Mouse (Mus musculus) spleen, postnatal 10 days (tissue): ENCODE data around the gene Mrtfa.

Experiments
- DNase-seq, 2 experiments: peaks; one replicate each; pipeline ENCODE4 v3.0.0; 2021 to 2022; ENCODE audit warnings: low spot score in 2 of 2

Mrtfa gene

DNA sequence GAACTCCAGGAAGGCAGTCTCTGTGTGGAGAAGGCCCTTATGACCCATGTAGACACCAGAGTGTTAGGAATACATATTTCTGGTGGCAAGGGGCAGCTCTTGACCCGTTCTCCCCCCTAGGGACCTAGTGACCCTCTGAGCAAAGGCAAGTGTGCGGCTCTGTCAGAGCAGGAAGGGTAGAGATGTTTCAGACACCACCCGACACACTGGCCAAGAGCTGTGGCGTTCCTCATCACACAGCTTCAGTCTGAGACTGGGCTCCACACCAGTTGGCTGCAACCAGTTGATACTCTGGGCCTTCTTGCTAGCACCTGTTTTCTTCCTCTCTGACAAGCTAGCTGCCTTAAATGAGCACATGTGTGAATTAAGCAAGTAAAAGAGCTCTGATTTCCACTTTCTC, 158.9 kb downstream of the Mrtfa start:
- DNase-seq, result no peak

DNA sequence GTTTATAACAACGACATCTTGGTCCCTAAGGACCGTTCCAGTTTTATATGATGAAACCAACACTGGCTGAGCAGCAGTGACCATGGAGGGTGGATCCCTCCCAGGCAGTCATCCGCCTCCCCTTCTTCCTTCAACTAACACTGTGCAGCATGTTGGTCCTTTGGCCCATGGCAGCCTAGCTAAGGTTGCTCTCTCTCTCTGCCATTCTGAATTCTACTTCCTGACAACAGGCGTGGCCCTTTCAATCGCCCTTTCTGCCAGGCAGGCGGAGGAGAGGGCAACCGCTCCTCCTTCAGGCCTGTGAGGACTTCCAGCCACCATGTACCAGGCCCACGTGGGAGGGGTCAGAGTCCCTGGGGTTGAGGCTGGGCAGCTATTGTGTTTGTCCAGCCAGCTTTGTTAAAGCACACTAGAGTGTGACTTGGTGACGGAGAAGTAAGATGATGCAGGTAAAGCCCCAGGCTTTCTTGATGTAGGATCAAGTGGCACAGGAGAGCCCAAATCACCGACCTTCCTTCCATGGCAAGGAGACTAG, 159.6 kb downstream of the Mrtfa start:
- no peak for DNase-seq

DNA sequence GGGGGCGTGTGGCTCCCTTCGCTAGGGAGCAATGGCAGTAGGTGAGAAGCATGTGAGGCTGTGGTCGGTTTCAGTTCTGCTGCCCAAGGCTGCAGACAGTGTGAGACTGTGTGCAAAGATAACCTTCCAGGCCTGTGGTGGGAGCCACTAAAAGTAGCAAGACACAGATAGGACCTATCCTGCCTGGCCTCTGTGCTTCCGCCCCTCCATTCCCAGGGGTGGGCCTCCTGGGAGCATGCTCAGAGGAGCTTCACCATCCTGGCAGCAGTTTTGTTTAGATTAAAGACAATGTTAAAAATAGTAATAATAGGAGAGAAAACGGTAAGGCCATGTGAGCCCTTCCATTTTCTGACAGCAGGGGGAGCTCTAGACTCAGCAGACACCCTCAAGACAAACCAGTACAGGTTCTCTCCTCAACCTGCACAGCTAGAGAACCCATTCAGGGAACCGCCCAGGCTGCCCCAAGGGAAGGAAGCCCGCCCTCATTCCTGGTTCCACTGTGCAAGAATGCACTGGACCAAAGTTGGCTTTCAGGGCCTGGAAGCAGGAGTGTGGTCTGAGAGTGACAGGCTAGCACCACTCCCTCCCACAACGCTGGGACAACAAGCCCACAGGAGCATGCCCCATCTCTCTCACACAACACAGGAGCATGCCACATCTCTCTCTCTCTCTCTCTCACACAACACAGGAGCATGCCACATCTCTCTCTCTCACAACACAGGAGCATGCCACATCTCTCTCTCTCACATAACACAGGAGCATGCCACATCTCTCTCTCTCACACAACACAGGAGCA, 163.0 kb downstream of the Mrtfa start:
- peak; percentile 79 to 88 for DNase-seq

DNA sequence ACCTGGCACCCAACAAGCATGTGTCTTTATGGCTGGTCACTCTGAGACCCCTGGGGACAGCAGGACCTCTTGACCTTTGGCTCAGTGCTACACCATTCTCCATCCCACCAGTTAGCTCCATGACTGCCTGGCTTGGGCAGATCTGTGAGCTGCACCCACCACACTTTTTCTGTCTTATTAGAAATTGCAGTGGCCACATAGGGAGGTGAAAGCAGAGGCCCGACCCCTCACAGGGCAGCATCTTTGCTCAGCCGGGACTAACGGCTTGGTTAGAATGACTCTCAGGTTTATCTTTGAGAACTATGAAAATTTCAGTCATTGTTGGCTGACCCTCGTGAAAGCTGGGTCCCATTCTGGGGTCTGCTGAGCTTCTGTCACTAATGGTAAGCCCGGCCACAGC, 163.7 kb downstream of the Mrtfa start:
- no peak for DNase-seq

DNA sequence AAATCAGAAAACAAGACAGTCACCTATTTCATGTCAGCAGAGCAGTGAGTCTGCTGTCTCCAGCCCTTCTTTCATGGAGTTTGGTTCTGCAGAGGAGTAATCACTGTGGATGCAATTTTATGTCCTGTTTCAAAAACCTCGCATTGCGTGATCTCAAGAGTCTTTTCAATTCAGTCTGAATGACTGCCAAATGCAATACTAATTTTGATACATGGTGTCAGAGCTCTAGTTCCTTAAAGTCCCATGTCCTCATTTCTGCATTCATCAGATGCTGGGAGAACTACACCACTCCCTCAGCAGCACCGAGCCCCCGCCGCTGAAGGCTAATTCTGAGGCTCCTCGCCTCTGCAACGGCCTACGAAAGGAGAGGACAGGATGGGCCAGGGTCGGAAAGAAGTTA, 166.7 kb downstream of the Mrtfa start:
- no peak for DNase-seq

DNA sequence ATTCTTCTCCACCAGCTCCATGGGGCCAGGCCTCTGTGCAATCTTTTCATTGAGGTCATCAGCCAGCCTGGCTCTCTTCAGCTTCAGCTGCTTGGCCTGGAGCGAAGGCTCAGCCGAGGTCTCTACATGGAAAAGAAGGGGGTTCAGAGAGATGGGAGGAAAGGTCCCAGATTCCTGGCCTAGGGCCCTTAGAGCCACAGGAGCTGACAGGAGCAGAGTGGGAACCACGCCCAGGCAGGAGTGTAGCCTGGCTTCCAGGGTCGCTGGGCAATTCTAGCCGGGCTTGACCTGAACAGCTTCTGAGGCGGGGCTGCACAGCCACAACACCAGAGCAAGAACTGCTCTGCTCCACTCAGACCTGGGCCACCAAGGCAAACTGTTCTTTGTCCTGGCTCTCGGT, 168.1 kb downstream of the Mrtfa start:
- no peak for DNase-seq

DNA sequence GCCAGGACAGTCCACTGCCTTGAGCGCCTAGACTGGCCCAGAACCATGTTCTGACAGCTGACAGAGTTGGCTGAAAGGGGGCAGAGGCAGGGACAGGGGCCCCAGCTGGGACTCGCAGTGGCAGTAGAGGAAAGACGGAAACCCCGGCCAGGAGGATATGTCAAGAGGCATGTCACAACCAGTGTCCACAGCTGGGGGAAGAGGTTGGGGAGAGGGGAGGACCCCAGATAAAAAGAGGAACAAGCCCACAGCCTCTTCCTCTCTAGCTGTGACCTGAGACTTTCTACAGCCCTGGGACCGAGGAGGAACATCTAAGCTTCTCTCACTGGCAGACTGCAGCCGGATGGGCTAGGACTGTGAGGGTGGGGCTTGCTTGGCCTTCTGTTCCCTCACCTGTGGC, 169.2 kb downstream of the Mrtfa start:
- peak in 1 of 2 experiments; percentile 55 for DNase-seq

DNA sequence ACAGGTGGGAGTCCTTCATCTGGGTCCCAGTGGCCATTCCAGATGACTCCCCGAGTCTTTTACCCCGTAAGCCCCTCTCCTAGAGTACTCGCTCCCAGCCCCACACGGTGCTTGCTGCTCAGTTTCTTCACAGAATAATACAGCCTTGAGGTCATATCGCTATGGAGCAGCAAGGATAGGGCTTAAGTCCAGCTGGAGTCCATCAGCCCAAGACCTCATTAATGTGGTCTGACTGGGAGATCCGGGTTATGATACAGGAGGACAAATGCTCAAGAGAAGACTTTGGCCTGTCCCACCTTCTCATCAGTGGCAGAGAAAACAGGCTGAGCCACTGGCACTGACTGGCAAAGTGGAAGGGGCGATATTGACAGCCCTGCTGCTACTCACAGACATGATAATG, 173.2 kb downstream of the Mrtfa start:
- no peak for DNase-seq

DNA sequence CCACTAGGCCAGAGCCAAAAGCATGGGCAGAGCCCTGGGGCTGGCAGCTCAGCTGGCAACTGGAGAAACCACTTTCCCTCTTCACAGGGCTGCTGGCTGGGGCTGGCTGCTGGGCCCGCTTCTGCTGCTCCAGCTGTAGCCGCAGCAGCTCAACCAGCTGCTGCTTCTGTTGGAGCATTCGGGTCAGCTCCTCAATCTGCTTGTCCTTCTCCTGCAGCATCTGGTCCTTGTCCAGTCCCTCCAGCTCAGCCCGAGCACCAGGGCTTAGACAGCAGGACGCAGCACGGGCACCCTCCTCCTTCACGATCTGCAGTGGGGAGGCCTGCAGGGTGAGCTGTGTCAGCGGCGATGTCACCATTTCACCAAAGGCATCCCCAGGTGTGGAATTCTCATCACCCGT, 174.1 kb downstream of the Mrtfa start:
- no peak for DNase-seq

DNA sequence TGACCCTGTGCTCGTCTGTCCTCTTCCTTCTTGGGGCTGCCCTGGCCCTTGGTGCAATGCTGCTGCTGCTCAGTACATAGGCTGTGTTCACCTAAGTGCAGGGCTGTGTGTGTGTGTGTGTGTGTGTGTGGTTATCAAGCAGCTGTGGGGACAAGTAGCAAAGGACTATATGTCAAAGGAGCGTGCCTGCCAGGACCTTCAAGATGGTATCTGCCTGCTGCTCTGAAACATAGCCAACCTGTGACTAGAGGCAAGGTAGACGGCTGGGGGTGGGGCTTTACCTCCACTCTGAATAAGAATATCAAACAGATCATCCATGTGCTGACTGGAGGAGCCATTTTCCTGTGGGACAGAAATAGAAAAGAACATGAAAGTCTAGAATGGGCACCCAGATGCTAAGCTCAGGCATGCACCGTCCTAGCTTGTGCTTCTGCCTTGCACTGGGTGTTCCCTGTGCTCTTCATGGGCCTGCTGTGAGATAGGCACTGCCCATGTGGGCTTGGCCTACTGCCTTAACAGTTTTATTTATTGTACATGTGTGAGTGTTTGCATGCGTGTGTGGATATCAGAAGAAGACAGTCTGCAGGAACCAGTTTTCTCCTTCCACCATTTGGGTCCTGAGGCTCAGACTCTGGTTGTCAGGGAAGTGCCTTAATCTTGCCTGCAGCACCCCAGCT, 175.4 kb downstream of the Mrtfa start:
- no peak for DNase-seq

DNA sequence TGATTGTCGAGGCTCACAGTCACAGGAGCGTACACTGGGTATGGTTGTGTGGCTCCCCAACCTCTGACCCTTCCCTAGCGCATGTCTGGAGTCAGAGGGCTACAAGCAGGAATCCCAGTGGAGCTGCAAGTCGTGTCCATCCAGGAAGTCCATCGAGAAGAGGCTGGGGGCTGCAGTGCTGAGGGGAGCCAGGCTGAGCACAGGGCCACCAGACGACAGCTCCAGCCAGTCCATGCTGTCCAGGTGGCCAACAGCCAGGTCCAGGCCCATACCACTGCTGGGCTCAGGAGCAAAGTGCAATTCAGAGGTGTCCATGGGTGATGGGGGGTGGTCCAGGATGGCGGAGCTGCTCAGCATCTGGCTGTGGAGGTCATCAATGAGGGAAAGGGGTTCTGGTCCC, 177.4 kb downstream of the Mrtfa start:
- DNase-seq, result no peak

DNA sequence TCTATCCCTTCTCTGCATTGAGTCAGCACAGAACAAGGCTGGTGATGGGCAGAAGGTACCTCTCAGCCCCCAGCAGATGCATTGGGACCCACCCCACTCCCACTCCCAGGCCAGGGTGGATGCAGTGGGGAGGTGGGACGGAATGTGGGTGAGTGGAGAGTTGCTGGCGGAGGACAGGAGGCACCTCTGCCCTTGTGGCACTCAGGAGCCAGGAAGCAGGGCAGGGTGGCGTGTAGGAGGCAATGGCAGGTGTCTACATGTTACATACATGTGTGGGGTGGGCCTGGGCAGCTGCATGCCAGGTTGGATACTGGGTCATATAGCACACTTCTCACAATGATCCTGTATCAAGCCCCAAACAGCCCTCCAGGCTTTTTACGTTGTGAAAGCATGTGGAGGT, 178.2 kb downstream of the Mrtfa start:
- no peak for DNase-seq

DNA sequence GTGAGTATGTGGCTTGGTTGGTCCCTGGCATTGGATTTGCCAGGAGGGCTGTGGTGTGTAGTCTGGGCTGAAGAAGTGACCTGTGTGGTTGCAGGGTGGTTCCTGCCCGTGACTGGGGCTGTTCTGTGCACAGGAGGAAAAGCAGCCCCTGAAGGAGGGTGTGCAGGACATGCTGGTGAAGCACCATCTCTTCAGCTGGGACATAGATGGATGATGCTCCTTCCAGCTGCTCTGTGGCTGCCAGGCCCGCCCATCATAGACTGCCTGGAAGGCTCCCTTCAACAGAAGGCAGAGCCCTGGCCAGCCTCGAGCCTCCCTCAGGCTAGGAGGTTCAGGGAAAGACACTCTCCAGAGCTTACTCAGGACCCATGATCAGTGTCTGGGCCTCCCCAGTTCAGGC, 179.0 kb downstream of the Mrtfa start:
- no peak for DNase-seq

DNA sequence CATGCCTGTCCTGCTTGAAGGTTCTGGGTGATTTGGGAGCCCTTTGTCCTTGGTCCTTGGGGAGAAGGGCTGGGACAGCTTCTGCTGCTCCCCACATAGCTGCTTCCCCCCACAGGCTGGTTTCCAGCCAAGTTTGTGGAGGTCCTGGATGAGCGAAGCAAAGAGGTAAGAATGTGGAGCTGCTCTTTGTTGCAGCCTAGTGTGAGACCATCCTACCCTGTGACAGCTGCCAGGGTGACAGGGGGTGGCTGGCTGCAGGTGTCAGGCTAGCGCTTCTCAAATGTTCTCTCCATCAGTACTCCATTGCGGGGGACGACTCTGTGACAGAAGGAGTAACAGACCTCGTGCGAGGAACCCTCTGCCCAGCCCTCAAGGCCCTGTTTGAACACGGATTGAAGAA, 180.4 kb downstream of the Mrtfa start:
- DNase-seq, result no peak

DNA sequence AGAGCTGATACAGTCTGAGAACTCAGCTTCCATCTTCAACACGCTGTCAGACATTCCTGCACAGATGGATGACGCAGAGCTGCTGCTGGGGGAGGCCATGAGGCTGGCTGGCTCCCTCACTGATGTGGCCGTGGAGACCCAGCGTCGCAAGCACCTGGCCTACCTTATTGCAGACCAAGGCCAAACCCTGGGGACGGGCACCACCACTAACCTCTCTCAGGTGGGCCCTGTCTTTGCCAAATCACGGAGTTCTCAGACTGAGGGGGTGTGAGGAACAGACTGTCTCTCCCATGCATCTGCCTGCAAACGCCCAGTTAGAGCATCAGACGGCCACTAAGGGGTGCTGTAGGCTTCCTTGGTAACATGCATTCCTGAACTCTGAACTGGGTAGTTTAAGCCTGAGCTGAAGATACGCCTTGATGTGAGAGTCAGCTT, 181.9 kb downstream of the Mrtfa start:
- DNase-seq, result peak in 1 of 2 experiments; percentile 57

DNA sequence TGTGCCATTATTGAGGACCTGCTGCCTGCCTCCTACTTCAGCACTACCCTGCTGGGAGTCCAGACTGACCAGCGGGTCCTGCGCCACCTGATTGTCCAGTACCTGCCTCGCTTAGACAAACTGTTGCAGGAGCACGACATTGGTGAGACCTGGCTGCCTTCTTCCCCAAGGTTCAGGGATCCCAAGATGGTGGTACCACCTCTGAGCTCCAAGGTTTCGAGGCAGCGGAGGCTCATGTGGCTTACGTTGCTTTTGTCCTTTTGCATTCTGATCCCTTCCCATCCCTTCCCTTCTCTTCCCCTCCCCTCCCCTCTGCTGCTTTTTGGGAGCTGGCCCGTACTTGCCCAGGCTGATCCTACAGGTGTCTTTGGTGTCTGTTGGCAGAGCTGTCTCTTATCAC, 182.7 kb downstream of the Mrtfa start:
- DNase-seq, result no peak

DNA sequence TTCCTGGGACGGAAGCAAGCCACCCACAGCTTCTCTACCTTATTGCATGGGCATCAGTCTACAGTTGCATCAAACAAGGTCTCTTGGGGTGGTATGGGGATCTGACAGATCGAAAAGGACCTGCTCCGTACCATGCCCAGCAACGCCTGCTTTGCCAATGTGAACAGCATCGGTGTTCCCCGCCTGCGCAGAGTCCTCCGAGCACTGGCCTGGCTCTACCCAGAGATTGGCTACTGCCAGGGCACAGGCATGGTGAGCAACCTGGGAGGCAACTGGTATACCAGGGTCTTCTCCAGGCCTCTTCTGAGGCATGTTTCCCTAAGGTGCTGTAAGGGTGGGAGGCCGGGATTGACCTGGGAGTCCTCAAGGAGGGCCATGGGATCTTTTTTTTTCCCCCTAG, 183.2 kb downstream of the Mrtfa start:
- no peak for DNase-seq

DNA sequence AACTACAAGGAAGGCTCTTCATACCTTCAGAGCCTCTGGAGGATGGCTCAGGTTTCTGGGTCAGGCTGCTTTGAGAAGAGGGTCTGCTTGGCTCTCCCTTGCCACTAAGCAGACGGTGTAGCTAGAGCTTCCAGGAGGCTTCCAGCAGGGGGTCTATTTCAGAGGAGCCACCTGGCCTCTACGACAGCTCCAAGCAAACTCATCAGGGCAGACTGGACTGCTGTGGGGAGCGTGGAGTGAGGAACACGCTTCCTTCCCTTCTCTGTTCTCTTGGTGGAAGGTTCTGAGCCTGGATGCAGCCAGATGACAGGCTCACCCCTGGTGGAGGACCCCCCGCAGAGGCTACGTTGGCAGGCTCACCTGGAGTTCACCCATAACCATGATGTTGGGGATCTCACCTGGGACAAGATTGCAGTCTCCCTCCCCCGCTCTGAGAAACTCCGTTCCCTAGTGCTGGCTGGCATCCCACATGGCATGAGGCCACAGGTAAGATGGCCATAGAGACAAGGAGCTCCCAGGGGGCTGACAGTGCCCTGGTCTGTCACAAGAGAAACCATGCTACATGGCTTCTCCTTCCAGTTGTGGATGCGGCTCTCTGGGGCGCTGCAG, 184.3 kb downstream of the Mrtfa start:
- no peak for DNase-seq

DNA sequence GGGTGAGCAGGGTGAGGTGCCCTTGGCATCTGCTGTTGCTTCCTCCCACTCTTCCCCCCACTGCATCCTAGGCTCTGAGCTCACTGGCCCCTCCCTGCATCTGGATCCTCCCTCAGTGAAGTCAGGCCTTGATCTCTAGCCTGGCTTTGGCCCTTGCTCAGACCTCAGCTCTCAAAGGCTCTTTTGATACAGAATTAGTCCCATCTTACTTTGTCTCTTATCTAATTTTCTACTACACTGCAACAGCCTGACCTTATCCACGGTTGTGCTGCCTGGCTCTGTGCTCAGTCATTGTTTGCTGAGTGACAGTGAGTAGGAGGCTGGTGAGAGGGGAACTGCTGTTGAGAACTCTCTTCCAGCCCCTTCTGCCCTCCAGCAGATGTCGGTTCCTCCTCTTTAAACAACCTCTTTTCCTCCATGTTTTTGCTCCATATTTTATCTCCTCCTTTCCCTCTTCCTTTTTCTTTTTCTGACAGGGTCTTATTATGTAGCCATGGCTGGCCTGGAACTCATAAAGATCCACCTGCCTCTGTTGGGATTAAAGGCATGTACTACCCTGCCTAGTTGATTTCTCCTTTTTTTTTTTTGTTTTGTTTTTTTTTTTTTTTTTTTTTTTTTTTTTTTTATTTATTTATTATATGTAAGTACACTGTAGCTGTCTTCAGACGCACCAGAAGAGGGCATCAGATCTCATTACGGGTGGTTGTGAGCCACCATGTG, 190.0 kb downstream of the Mrtfa start:
- DNase-seq, result no peak

DNA sequence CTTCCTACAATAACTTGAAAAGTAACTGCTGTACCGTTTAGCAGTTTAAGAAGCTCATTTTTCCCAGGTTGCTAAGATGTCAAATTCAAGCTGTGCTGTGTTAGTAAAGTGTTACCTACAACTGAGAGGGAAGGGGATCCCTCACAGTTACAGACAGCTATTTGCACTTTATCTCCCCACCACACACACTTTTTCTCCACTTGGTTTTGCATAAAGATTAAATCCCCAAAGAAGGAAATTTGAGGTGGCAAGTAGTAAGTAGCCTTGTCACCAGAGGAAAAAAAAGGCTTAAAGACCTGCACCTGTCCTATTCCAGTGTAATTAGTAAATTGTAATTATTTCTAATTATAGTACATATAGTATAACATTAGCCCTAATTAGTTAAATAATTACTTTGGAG, 193.5 kb downstream of the Mrtfa start:
- no peak for DNase-seq

DNA sequence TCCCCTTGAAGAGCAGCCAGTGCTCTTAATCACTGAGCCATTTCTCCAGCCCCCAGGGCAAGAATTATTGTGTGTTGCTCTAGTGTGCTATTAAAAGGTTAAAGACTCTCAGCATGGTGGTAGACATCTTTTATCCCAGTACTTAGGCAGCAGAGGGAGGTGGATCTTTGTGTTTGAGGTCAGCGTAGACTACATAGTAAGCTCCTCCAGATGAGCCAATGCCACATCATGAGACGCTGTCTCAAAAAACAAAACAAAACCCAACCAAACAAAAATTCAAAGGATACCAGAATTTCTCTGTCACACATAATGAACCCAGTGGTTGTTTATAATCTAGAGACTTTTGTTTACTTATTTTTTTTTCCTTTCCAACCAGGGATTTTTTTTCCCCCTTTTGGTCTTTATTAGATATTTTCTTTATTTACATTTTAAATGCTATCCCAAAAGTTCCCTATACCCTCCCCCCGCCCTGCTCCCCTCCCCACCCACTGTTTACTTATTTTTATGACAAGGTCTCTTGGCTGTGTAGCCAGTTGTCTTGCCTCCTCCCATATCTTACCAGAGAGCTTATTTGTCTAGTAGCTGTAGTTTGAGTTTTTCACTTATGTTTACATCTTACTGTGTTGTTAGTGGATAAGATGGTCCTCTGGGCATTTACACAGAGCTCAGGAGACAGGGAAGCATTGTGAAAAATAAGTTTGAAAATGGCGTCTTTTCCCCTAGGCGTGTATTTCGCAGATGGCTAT, 194.3 kb downstream of the Mrtfa start:
- DNase-seq, result no peak
